Mouse (Mus musculus) forebrain, embryonic 12.5 days (tissue): ENCODE data around the gene Chchd6. TPM values are rescaled to one million over a fixed set of nuclear protein-coding genes. Genes with fewer than 3 reads are reported as not detected.

Experiments
- ATAC-seq: fragments of 200-750 bp; cut with Nextera tagmentation; 2 replicates; pipeline ENCODE4 v1.8.0; 2017; ENCODE audit warnings: moderate TSS enrichment; ENCODE audit not compliant: low FRiP score
- H3K27ac ChIP-seq: fragments of 300-500 bp; sonication (generic); 2 replicates; pipeline ENCODE4 v1.5.1; 2016; ENCODE audit warnings: mild to moderate bottlenecking
- H3K27me3 ChIP-seq: fragments of 300-500 bp; sonication (generic); 2 replicates; pipeline ENCODE4 v1.6.1; 2016; ENCODE audit warnings: mild to moderate bottlenecking
- H3K36me3 ChIP-seq: fragments of 300-500 bp; sonication (generic); replicated peaks from 2 replicates; pipeline ENCODE4 v1.6.1; 2016; ENCODE audit warnings: mild to moderate bottlenecking
- H3K4me1 ChIP-seq: fragments of 300-500 bp; sonication (generic); 2 replicates; pipeline ENCODE4 v1.6.1; 2016
- H3K4me2 ChIP-seq: fragments of 300-500 bp; sonication (generic); 2 replicates; pipeline ENCODE4 v1.6.1; 2016; ENCODE audit warnings: mild to moderate bottlenecking, moderate library complexity
- H3K4me3 ChIP-seq: fragments of 300-500 bp; sonication (generic); replicated peaks from 2 replicates; pipeline ENCODE4 v1.5.1; 2016; ENCODE audit warnings: mild to moderate bottlenecking
- H3K9ac ChIP-seq: fragments of 300-500 bp; sonication (generic); 2 replicates; pipeline ENCODE4 v1.6.1; 2016; ENCODE audit warnings: mild to moderate bottlenecking
- H3K9me3 ChIP-seq: fragments of 300-500 bp; sonication (generic); 2 replicates; pipeline ENCODE4 v1.6.1; 2016
- WGBS: fragments of 180-500 bp; shearing (Covaris S2); methylation state at CpG from one replicate; pipeline ENCODE4 v1.1.7; 2016; 5-methylcytosine and 5-hydroxymethylcytosine counted together
- polyA plus RNA-seq: library from polyadenylated mRNA; unstranded; fragments of >200 nt; fragmentation: Nextera tagmentation; extraction: Ambion mirVana; gene quantifications from 2 replicates; pipeline ENCODE4 v1.2.1, GENCODE M21; 2016

The Chchd6 gene
- polyA plus RNA-seq, 1 experiment from 2014 or later, result 87.3 TPM

GRCm38 (mm10) chr6:89552321-89553011 is 43.0 kb downstream of the Chchd6 start:
- WGBS, result 90% methylated on average over 6 of the region's 6 CpGs
- no peak for ATAC-seq
- Histone ChIP-seq H3K36me3 (no peaks in the 10 kb centered on the region), H3K9me3 (no peaks in the 10 kb centered on the region), H3K27me3 (no peaks in the 10 kb centered on the region), H3K9ac (no peak overlapping the region), H3K4me3 (no peak overlapping the region), H3K27ac (no peak overlapping the region), H3K4me1 (peaks cover 21% of the 10 kb centered on the region), H3K4me2 (no peak overlapping the region)

DNA sequence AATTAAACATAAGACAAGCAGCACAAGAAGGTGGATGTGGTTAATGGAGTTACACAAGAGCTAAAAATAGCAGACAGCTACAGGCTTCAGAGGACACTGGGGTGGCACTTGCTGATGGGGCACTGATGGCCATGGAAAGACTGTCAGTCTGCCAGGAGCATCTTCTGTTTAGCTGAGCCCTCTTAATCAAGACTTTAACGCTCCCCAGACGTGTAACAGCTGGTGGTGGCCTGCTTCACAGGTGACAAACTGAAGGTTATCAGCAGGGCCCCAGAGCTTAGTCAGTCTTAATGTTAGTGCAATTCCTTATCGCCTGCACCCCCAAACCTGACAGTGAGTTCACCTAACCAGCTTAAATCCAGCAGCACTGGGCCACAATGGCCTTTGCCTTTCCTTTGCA is 46.3 kb downstream of the Chchd6 start:
- no peaks in the 10 kb centered on the region for H3K36me3 ChIP-seq
- no peak overlapping the region for H3K9ac ChIP-seq
- 74% methylated on average over 3 of the region's 3 CpGs for WGBS
- no peak for ATAC-seq
- no peaks in the 10 kb centered on the region for H3K9me3 ChIP-seq
- no peaks in the 10 kb centered on the region for H3K27me3 ChIP-seq
- no peak overlapping the region for H3K27ac ChIP-seq
- H3K4me3 ChIP-seq, result no peak overlapping the region
- H3K4me1 ChIP-seq, result peaks cover 10% of the 10 kb centered on the region
- H3K4me2 ChIP-seq, result no peak overlapping the region

- Histone ChIP-seq H3K36me3 (no peaks in the 10 kb centered on the region), H3K27ac (no peak overlapping the region), H3K4me1 (peaks cover 7% of the 10 kb centered on the region), H3K4me2 (no peak overlapping the region), H3K9ac (no peak overlapping the region), H3K9me3 (no peaks in the 10 kb centered on the region), H3K4me3 (no peak overlapping the region), H3K27me3 (no peaks in the 10 kb centered on the region)
- WGBS, result 85% methylated on average over 3 of the region's 3 CpGs
- no peak for ATAC-seq
Observed at GRCm38 (mm10) chr6:89547951-89548350, 47.5 kb downstream of the Chchd6 start.

DNA sequence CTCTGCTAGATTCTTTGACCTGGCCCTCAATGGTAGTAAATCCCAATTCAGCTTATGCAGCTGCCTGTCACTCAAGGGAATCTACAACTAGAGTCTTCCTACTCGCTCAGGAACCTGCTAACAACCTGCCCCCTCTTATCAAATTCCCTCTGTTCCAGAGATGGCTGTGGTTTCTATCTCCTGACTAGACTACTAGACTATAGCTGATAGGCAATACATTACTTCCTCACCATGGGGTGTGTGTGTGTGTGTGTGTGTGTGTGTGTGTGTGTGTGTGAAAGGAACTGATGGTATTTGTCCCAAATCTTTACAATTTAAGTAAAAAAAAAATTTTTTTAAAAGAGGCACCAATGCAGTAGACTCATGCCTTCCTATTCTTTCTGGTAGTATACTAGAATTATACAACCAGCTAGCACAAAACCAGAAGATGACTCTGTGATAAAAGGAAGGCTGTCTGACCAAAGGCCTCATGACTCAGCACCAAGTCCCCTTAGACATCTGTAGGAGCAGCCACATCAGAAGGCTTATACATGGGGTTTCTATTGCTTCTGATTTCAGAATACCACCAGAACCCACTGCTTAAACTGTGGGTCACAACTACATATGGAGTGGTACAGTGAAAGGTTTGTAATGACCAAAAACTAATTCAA is 57.2 kb downstream of the Chchd6 start:
- no peak overlapping the region for H3K9ac ChIP-seq
- no peaks in the 10 kb centered on the region for H3K27me3 ChIP-seq
- H3K9me3 ChIP-seq, result no peaks in the 10 kb centered on the region
- H3K4me2 ChIP-seq, result no peak overlapping the region
- no peaks in the 10 kb centered on the region for H3K36me3 ChIP-seq
- H3K27ac ChIP-seq, result no peak overlapping the region
- WGBS, result 73% methylated on average over 1 of the region's 1 CpGs
- no peak for ATAC-seq
- no peaks in the 10 kb centered on the region for H3K4me1 ChIP-seq
- no peak overlapping the region for H3K4me3 ChIP-seq

DNA sequence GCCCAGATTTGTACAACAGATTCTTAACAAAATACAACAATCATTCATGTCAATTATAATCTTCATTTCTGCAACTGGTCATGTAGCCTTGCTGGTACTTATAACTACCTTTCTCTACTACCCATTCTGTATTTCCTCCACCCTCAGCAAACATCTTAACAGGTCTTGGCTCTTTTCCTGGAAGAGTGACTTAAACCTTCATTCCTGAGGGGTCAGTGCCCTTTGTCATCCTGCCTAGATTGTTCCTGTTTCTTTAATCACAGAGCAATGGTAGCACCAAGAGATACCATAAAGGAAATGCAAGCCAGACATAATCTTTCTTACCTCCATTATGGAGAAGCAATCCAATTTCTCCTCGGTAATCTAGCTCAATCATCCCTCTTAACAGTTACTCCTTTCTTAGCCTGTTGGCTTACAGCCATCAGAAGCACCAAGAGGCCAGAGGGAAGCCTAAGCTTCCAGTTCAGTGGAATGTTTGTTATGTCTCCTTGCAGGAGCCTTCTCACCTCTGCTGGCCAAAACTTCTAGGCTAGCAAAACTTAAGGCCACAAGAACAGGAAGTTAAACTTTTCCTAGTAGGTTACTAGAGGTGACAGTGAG is 59.7 kb downstream of the Chchd6 start:
- Histone ChIP-seq H3K27ac (no peak overlapping the region), H3K9ac (no peak overlapping the region), H3K27me3 (no peaks in the 10 kb centered on the region), H3K4me2 (no peak overlapping the region), H3K9me3 (no peaks in the 10 kb centered on the region), H3K4me1 (no peaks in the 10 kb centered on the region), H3K36me3 (no peaks in the 10 kb centered on the region), H3K4me3 (no peak overlapping the region)
- no peak for ATAC-seq
- 90% methylated on average over 1 of the region's 1 CpGs for WGBS

- ATAC-seq, result no peak
- Histone ChIP-seq H3K36me3 (no peaks in the 10 kb centered on the region), H3K4me2 (no peak overlapping the region), H3K9ac (no peak overlapping the region), H3K4me3 (no peak overlapping the region), H3K4me1 (no peaks in the 10 kb centered on the region), H3K27me3 (no peaks in the 10 kb centered on the region), H3K27ac (no peak overlapping the region), H3K9me3 (no peaks in the 10 kb centered on the region)
- 69% methylated on average over 2 of the region's 2 CpGs for WGBS
Observed at GRCm38 (mm10) chr6:89524766-89525165, 70.7 kb downstream of the Chchd6 start.

GRCm38 (mm10) chr6:89510154-89510553 is 85.3 kb downstream of the Chchd6 start:
- H3K9me3 ChIP-seq, result no peaks in the 10 kb centered on the region
- H3K27ac ChIP-seq, result no peak overlapping the region
- H3K4me3 ChIP-seq, result no peak overlapping the region
- no peaks in the 10 kb centered on the region for H3K36me3 ChIP-seq
- no peak overlapping the region for H3K9ac ChIP-seq
- H3K4me2 ChIP-seq, result no peak overlapping the region
- no peak for ATAC-seq
- peaks cover 3% of the 10 kb centered on the region; the same call in 1 of the 2 replicates for H3K4me1 ChIP-seq
- no peaks in the 10 kb centered on the region for H3K27me3 ChIP-seq

- 51% methylated on average over 2 of the region's 2 CpGs for WGBS
- ATAC-seq, result no peak
- H3K4me3 ChIP-seq, result no peak overlapping the region
- H3K36me3 ChIP-seq, result no peaks in the 10 kb centered on the region
- no peaks in the 10 kb centered on the region for H3K27me3 ChIP-seq
- no peak overlapping the region for H3K9ac ChIP-seq
- no peak overlapping the region for H3K27ac ChIP-seq
- no peaks in the 10 kb centered on the region for H3K9me3 ChIP-seq
- H3K4me2 ChIP-seq, result no peak overlapping the region
- peaks cover 3% of the 10 kb centered on the region; the same call in 1 of the 2 replicates for H3K4me1 ChIP-seq
Observed at GRCm38 (mm10) chr6:89508725-89509124, 86.7 kb downstream of the Chchd6 start.

DNA sequence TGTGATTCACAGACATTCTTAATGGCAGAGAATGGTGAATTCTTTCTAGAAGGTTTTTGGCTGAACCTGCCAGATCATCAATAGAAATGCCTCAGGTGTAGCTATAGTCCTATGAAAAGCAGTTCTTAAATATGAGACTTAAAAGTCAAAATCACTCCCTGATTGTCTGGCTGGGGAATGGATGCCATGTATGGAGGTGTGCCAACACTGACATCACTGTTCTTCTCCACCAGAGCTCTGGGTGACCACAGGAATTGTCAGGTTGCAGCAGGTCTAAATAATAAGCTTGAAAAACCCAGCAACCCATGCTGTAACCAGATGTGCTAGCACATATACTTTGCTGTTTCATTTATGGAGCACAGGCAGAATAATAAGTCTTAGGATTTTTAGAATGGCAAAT is 87.2 kb downstream of the Chchd6 start:
- no peaks in the 10 kb centered on the region for H3K9me3 ChIP-seq
- H3K9ac ChIP-seq, result no peak overlapping the region
- no peaks in the 10 kb centered on the region for H3K36me3 ChIP-seq
- no peak for ATAC-seq
- peaks cover 3% of the 10 kb centered on the region; the same call in 1 of the 2 replicates for H3K4me1 ChIP-seq
- H3K27me3 ChIP-seq, result no peaks in the 10 kb centered on the region
- H3K27ac ChIP-seq, result no peak overlapping the region
- H3K4me3 ChIP-seq, result no peak overlapping the region
- no peak overlapping the region for H3K4me2 ChIP-seq

GRCm38 (mm10) chr6:89499961-89500360 is 95.5 kb downstream of the Chchd6 start:
- Histone ChIP-seq H3K9ac (no peak overlapping the region), H3K9me3 (no peaks in the 10 kb centered on the region), H3K4me3 (no peak overlapping the region), H3K4me2 (no peak overlapping the region), H3K27me3 (no peaks in the 10 kb centered on the region), H3K36me3 (no peaks in the 10 kb centered on the region), H3K27ac (no peak overlapping the region), H3K4me1 (peaks cover 5% of the 10 kb centered on the region; the same call in 1 of the 2 replicates)
- no peak for ATAC-seq
- WGBS, result 86% methylated on average over 1 of the region's 1 CpGs

DNA sequence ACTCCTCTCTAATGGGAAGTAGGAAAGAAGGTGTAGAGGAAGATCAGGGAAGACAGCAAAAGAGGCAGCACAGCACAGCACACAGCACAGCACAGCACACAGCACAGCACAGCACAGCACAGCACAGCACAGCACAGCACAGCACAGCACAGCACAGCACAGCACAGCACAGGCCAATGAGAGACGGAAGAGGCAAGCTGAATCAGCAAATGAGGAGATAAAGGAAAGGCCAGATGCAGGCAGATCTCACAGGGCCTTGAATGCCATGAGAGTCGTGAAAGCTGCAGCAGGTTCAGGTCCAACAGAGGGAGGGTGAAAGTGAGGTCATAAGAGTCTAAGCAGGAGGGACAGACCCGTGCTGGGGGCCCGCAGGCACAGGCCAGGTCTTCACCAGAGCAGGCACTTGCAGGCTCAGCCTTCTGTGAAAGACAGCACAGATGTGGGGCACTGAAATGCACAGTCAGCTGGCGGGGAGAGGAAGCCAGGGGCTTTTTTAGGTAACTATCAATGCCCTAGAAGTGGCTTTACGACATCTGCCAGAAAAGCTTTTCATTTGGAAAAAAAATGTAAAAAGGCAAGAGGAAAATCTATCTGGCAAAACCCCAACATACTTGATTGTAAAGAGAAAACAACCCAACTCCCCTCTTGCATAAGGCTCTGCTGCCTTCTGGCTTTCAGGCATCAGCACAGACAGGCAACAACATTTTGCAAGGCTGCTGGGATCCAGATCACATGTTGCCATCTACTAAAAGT is 96.5 kb downstream of the Chchd6 start:
- Histone ChIP-seq H3K9me3 (no peaks in the 10 kb centered on the region), H3K4me2 (no peak overlapping the region), H3K27me3 (no peaks in the 10 kb centered on the region), H3K36me3 (no peaks in the 10 kb centered on the region), H3K4me3 (no peak overlapping the region), H3K9ac (no peak overlapping the region), H3K4me1 (peaks cover 5% of the 10 kb centered on the region; the same call in 1 of the 2 replicates), H3K27ac (no peak overlapping the region)
- ATAC-seq, result no peak
- 56% methylated on average over 6 of the region's 6 CpGs for WGBS

DNA sequence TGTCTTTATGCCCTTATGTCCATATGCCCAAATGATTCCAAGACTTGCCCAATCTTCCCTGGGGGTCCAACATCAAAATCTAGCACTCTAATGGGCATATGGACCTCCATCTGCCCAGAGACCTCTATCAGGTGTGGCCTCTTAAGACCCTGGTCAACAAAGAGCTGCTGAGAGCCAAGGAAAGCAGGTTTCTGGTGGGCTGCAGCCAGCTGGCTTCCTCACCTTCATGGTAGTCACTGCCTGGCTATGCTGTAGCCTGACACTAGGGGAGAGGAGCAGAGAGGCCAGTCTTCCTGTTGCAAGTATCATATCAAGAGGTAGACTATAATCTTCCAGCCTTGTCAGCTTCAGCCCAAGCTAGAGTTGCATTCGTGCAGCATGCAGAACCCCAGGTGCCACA is 98.5 kb downstream of the Chchd6 start:
- Histone ChIP-seq H3K9me3 (no peaks in the 10 kb centered on the region), H3K4me3 (no peak overlapping the region), H3K4me2 (no peak overlapping the region), H3K4me1 (peaks cover 5% of the 10 kb centered on the region; the same call in 1 of the 2 replicates), H3K27ac (no peak overlapping the region), H3K27me3 (no peaks in the 10 kb centered on the region), H3K9ac (no peak overlapping the region), H3K36me3 (no peaks in the 10 kb centered on the region)
- WGBS, result 100% methylated on average over 1 of the region's 1 CpGs
- ATAC-seq, result no peak
